Mouse (Mus musculus): ENCODE results near the gene Pak1ip1.

- TF ChIP-seq POLR2A (IDR thresholded peaks at IDR 0.05; ENCODE audit: low read depth, low read length), result peak; percentile 13; the same call in 1 of the 2 replicates
- no peak for TF ChIP-seq CTCF (IDR thresholded peaks at IDR 0.05; ENCODE audit: extremely low read depth, insufficient read depth, insufficient read length, insufficient replicate concordance)
These were observed at the start of gene Pak1ip1 for GRCm38 (mm10) chr13:41000926-41001639.
